Mouse (Mus musculus) liver, postnatal 0 days (tissue): Measurements from ENCODE around the gene Actr3. TPM values are rescaled to one million over a fixed set of nuclear protein-coding genes. Genes with fewer than 3 reads are reported as not detected.

Experiments
- ATAC-seq: fragments of 200-750 bp; cut with Nextera tagmentation; 2 replicates; pipeline ENCODE4 v1.8.0; 2017; ENCODE audit warnings: mild to moderate bottlenecking, moderate library complexity
- DNase-seq: peaks from one replicate; pipeline ENCODE4 v3.0.0-alpha.2; 2016
- H3K27ac ChIP-seq: fragments of 300-500 bp; sonication (generic); 2 replicates; pipeline ENCODE4 v1.5.1; 2014; ENCODE audit warnings: antibody characterized with exemption, moderate library complexity, mild to moderate bottlenecking, low read depth
- H3K27me3 ChIP-seq: fragments of 300-500 bp; sonication (generic); 2 replicates; pipeline ENCODE4 v1.6.1; 2014; ENCODE audit warnings: low read length, control low read depth, mixed read lengths; ENCODE audit not compliant: insufficient read depth
- H3K36me3 ChIP-seq: fragments of 300-500 bp; sonication (generic); replicated peaks from 2 replicates; pipeline ENCODE4 v1.6.1; 2014; ENCODE audit warnings: mild to moderate bottlenecking, control low read depth, low read length, moderate library complexity, mixed read lengths; ENCODE audit not compliant: insufficient read depth
- H3K4me1 ChIP-seq: fragments of 300-500 bp; sonication (generic); 2 replicates; pipeline ENCODE4 v1.6.1; 2014; ENCODE audit warnings: antibody characterized with exemption, mild to moderate bottlenecking, control low read depth; ENCODE audit not compliant: insufficient read depth
- H3K4me2 ChIP-seq: fragments of 300-500 bp; sonication (generic); 2 replicates; pipeline ENCODE4 v1.6.1; 2014; ENCODE audit warnings: low read depth, mild to moderate bottlenecking, low read length, moderate library complexity, mixed read lengths
- H3K4me3 ChIP-seq: fragments of 300-500 bp; sonication (generic); 2 replicates; pipeline ENCODE4 v1.5.1; 2014; ENCODE audit warnings: low read depth, low read length
- H3K9ac ChIP-seq: fragments of 300-500 bp; sonication (generic); replicated peaks from 2 replicates; pipeline ENCODE4 v1.6.1; 2014; ENCODE audit warnings: mild to moderate bottlenecking, moderate library complexity
- H3K9me3 ChIP-seq: fragments of 300-500 bp; sonication (generic); 2 replicates; pipeline ENCODE4 v1.6.1; 2016; ENCODE audit warnings: mild to moderate bottlenecking, control low read depth, low read length, mixed read lengths
- CTCF ChIP-seq: sonication (generic); IDR thresholded peaks from 2 replicates; pipeline ENCODE4 v1.5.1; 2016; ENCODE audit warnings: antibody characterized with exemption, low read depth
- EP300 ChIP-seq: IDR thresholded peaks from 2 replicates; pipeline ENCODE4 v1.6.1; 2016; ENCODE audit warnings: antibody characterized with exemption, low read depth, mild to moderate bottlenecking
- WGBS: fragments of 180-500 bp; shearing (Covaris S2); extraction: QIAGEN DNeasy Blood & Tissue Kit; methylation state at CpG from one replicate; pipeline ENCODE4 v1.1.7; 2014; ENCODE audit not compliant: insufficient replicate concordance; 5-methylcytosine and 5-hydroxymethylcytosine counted together
- polyA plus RNA-seq: library from polyadenylated mRNA; unstranded; fragments of >200 nt; fragmentation: Nextera tagmentation; extraction: Ambion mirVana; gene quantifications from 2 replicates; pipeline ENCODE4 v1.2.1, GENCODE M21; 2015

Gene Actr3
- polyA plus RNA-seq, 1 experiment from 2014 or later, result 129 TPM

DNA sequence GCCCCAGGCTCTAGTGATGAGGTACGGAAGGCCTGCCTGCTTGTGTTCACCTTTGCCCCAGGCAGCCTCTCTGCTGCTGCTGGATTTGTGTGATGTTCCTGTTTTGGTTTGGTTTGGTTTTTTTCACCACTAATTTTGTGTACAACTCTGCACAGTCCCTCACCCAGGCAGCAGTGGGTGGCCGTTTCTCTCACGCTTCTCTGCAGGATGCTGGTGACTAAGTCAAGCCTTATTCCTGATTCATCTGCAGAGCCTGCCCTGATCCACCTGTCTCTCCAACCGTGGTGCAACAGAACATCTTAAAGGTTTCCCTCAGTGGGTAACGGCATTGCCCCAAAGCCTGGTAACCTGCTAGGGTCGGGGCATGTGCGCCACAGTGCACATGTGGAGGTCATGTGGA is 49.3 kb downstream of the Actr3 start:
- Histone ChIP-seq H3K9ac (no peak overlapping the region), H3K4me1 (no peaks in the 10 kb centered on the region), H3K27me3 (no peaks in the 10 kb centered on the region), H3K27ac (no peak overlapping the region), H3K4me2 (no peak overlapping the region), H3K9me3 (no peaks in the 10 kb centered on the region), H3K36me3 (0 out of 2 replicates have a peak, but pooled peaks cover 3% of the 10 kb centered on the region), H3K4me3 (no peak overlapping the region)
- WGBS, result 55% methylated on average over 7 of the region's 7 CpGs
- DNase-seq, result no peak
- TF ChIP-seq CTCF, result no peak
- no peak for TF ChIP-seq EP300
- ATAC-seq, result peak; percentile 5; the same call in 1 of the 2 replicates

DNA sequence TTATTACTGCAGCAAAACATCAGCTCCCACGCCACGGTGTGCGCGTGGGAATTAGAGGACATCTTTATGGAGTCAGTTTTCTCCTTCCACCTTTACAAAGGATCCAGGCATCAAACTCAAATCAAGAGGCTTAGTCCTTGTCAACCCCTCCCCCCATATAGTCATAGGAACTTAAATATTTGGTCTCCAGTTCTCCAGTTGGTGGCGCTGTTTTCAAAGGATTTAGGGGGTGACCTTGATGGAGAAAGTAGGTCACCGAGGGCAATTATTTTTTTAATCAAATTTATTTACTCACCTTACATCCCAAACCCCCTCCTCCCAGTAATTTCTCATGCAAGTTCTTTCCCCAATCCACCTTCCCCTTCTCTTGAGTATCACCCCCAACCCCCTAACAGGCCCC is 52.9 kb downstream of the Actr3 start:
- H3K9ac ChIP-seq, result no peak overlapping the region
- TF ChIP-seq EP300 (no peak), CTCF (peak; percentile 56)

DNA sequence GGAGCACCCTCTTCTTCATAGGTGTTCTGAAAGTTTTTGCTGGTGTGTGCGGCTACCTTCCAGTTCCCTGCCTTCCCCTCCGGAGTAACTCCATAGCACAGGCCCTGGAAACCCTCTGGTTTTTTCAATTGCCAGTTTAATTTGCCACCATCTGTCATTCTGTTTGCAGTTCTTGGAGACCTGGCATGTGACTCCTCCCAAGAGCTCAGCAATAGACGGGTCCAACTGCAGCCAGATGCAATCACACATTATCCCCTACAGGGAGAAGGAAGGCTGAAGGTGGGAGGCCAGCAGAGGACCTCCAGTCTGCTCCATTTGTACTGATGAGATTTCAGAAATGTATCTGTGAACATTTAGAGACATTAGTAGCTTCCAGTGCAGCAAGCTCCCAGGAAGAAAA is 56.6 kb downstream of the Actr3 start:
- WGBS, result 71% methylated on average over 3 of the region's 3 CpGs
- H3K4me2 ChIP-seq, result no peak overlapping the region
- H3K4me3 ChIP-seq, result no peak overlapping the region
- no peaks in the 10 kb centered on the region for H3K27me3 ChIP-seq
- TF ChIP-seq EP300, result no peak
- TF ChIP-seq CTCF, result no peak
- no peaks in the 10 kb centered on the region for H3K4me1 ChIP-seq
- ATAC-seq (no peak), DNase-seq (no peak)
- H3K9ac ChIP-seq, result no peak overlapping the region
- H3K27ac ChIP-seq, result no peak overlapping the region
- no peaks in the 10 kb centered on the region for H3K9me3 ChIP-seq
- H3K36me3 ChIP-seq, result no peaks in the 10 kb centered on the region

More for the DNA sequence above, 52.9 kb downstream of the Actr3 start:
- H3K27me3 ChIP-seq, result no peaks in the 10 kb centered on the region
- no peak overlapping the region for H3K4me3 ChIP-seq
- H3K4me2 ChIP-seq, result no peak overlapping the region
- DNase-seq, result no peak
- no peaks in the 10 kb centered on the region for H3K9me3 ChIP-seq
- no peaks in the 10 kb centered on the region for H3K4me1 ChIP-seq
- no peaks in the 10 kb centered on the region for H3K36me3 ChIP-seq
- 67% methylated on average over 6 of the region's 6 CpGs for WGBS
- no peak overlapping the region for H3K27ac ChIP-seq
- no peak for ATAC-seq

DNA sequence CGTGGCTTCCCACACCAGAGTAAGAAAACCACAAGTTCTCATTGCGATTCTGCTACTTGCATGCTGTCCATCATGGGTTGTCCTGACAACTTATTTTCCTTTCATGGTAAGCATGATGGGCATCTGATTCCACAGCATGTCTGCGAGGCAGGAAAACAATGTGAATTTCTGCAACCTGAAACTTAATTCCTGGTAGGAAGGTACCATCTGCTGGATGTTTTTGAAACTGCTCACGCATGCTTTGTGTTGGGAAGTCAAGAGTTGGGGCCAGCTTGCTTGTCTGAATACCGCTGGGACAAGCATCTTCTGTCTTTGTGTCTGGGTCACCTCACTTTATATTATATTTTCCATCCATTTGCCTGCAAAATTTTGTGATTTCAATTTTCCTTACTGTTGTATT is 62.7 kb downstream of the Actr3 start:
- TF ChIP-seq EP300 (no peak), CTCF (no peak)
- Histone ChIP-seq H3K27me3 (no peaks in the 10 kb centered on the region), H3K4me3 (no peak overlapping the region), H3K4me2 (no peak overlapping the region), H3K4me1 (no peaks in the 10 kb centered on the region), H3K9ac (no peak overlapping the region), H3K27ac (no peak overlapping the region), H3K36me3 (no peaks in the 10 kb centered on the region), H3K9me3 (no peaks in the 10 kb centered on the region)
- ATAC-seq (no peak), DNase-seq (no peak)
- WGBS, result 55% methylated on average over 5 of the region's 5 CpGs

DNA sequence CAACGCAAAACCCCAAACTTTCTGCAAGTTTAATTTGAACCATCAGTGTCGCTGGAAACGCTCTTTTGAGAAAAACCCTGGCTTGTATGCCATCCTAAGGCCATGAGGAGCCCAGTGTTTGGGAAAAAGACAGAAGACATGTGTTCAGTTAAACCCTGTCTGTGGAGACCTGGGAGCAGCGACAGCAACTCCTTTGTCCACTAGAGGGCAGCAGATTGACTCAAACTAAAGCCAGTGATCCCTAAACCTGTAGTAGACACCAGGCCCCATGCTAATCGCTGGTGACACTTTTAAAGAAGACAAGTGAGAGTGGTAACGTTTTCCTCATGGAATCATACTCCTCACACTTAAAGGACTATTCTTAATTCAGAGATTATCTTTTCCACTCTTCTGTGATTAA is 64.7 kb downstream of the Actr3 start:
- Histone ChIP-seq H3K9ac (no peak overlapping the region), H3K9me3 (no peaks in the 10 kb centered on the region), H3K4me3 (no peak overlapping the region), H3K36me3 (no peaks in the 10 kb centered on the region), H3K27ac (no peak overlapping the region), H3K27me3 (no peaks in the 10 kb centered on the region), H3K4me1 (no peaks in the 10 kb centered on the region), H3K4me2 (no peak overlapping the region)
- WGBS, result 29% methylated on average over 6 of the region's 6 CpGs
- ATAC-seq (no peak), DNase-seq (peak; percentile 58)
- peak; percentile 89 for TF ChIP-seq CTCF
- TF ChIP-seq EP300, result no peak

DNA sequence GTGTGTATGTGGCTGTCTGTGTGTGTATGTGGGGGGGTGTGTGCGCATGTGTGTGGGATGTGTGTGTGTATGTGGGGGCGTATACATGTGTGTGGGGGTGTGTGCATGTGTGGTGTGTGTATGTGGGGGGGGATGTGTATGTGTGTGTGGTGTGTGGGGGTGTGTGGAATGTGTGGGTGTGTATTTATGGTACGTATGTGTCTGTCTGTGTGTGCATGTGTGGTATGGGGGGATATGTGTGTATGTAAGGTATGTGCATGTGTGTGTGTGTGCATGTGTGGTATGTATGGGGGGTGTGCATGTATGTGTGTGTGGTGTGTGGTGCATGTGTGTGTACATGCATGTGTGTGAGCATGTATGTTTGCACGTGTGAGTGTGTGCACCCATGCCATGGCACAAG is 70.0 kb downstream of the Actr3 start:
- no peak for ATAC-seq
- WGBS, result 89% methylated on average over 4 of the region's 4 CpGs
- TF ChIP-seq EP300 (no peak), CTCF (no peak)

DNA sequence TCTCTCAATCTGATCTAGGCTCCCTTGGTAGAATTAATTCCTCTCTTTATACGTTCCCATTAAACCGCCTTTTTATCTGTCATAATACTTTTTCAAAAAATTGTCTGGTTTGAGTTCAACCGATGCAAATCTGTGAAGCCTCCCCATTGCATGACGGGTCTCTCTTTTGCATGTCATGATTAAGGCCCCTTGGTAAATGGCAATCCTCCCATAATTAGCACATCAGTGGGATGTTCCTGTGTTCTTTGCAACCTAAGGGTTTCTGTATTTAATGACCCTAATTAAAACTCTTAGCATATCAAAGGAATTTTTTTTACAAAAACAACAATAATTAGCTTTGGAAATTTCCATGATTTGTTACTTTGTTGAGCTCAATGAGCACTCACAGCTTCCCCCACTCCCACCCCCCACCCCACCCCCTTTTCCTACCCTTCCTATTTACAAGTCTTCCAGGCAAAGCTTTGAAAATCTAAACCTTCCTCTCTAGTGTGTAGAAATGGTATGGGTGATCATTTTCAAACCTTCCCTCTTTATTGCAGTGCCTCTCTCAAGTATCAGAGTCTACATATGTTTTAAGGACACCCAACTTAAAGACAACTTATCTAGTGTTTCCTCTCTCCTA is 84.0 kb downstream of the Actr3 start:
- ATAC-seq, result no peak
- H3K4me3 ChIP-seq, result no peak overlapping the region
- 85% methylated on average over 4 of the region's 4 CpGs for WGBS
- no peaks in the 10 kb centered on the region for H3K36me3 ChIP-seq
- DNase-seq, result no peak
- no peaks in the 10 kb centered on the region for H3K4me1 ChIP-seq
- H3K27me3 ChIP-seq, result no peaks in the 10 kb centered on the region
- no peak overlapping the region for H3K27ac ChIP-seq
- no peak overlapping the region for H3K4me2 ChIP-seq
- no peak overlapping the region for H3K9ac ChIP-seq
- TF ChIP-seq EP300 (no peak), CTCF (no peak)
- no peaks in the 10 kb centered on the region for H3K9me3 ChIP-seq

More for the DNA sequence above, 70.0 kb downstream of the Actr3 start:
- DNase-seq, result no peak
- Histone ChIP-seq H3K4me3 (no peak overlapping the region), H3K9me3 (no peaks in the 10 kb centered on the region), H3K4me2 (no peak overlapping the region), H3K9ac (no peak overlapping the region), H3K36me3 (no peaks in the 10 kb centered on the region), H3K27me3 (no peaks in the 10 kb centered on the region), H3K4me1 (no peaks in the 10 kb centered on the region), H3K27ac (no peak overlapping the region)
